In the genomic region with DNA sequence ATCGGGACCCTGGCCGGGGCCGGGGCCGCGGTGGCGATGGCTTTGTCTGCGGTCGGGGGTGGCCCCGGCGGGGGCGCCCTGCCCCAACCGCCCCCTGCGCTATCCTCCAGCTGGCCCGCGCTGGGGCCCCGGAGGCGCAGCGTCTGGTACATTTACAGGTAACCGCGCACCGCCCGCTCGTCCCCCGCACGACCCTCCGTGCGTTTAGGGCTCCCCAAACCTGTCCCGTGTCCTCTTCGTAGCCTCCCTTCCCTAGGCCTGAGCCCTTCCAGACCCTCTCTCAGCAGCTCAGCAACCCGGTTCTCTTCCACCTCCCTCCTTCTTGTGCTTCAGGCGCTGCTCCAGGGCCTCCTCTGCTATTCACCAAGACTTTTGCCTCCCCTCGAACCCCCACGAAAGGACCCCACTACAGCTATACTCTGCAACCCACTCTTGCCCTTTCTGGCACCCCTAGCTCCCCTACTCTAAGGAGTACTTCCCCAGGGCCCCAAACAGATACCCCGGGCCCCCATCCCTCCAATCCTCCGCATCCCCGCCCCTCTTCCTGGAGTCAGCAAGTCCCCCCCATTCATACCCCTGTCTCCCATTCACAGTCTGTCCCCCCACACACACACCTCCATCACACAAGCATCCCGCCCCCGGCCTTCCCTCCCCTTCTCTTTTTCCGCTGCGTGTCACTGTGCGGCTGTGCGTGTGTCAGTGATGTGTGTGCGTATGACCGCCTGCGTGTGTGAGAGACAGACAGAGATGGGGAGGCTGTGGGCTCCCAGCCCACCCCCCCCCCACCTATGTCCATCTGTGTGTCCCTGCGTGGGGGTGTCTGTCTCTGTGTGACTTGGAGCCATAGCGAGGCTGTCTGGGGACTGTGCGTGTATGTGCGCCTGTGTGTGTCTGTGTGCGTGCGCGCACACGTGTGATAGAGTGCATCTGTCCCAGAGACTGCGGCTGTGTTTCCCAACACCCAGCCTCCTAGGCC, we compare ENCODE assay signal across 8 mouse cellular contexts. TPM values are rescaled to one million over a fixed set of nuclear protein-coding genes. Genes with fewer than 3 reads are reported as not detected.
DNase-seq lines count a peak whose midpoint lies in the region; ATAC-seq lines count a peak whose summit lies in the region.

No protein-coding gene starts in this region.

- H3K27ac ChIP-seq in heart, embryonic 16.5 days (ENCODE audit: low read length) = no peak overlapping the region
- peak overlapping the region; percentile 96 for H3K27ac ChIP-seq in hindbrain, embryonic 13.5 days
- H3K27ac ChIP-seq in midbrain, embryonic 16.5 days (ENCODE audit: low read length) = peak overlapping the region; percentile 90

- H3K9me3 ChIP-seq in heart, embryonic 16.5 days (replicated peaks; ENCODE audit: control insufficient read depth, low read length) = no peaks in the 10 kb centered on the region
- no peaks in the 10 kb centered on the region for H3K9me3 ChIP-seq in hindbrain, embryonic 13.5 days
- H3K9me3 ChIP-seq in midbrain, embryonic 16.5 days (replicated peaks; ENCODE audit: control insufficient read depth, low read length, poor library complexity, severe bottlenecking) = no peaks in the 10 kb centered on the region

- peaks cover 80% of the 10 kb centered on the region for H3K27me3 ChIP-seq in heart, embryonic 16.5 days (ENCODE audit: control insufficient read depth, insufficient read depth, low read length)
- H3K27me3 ChIP-seq in hindbrain, embryonic 13.5 days = peaks cover 68% of the 10 kb centered on the region
- no peaks in the 10 kb centered on the region for H3K27me3 ChIP-seq in midbrain, embryonic 16.5 days (ENCODE audit: control insufficient read depth, insufficient read depth, low read depth, low read length)

- no peaks in the 10 kb centered on the region for H3K36me3 ChIP-seq in heart, embryonic 16.5 days (ENCODE audit: control insufficient read depth, insufficient read depth)
- H3K36me3 ChIP-seq in hindbrain, embryonic 13.5 days = peaks cover 23% of the 10 kb centered on the region
- H3K36me3 ChIP-seq in midbrain, embryonic 16.5 days (ENCODE audit: control insufficient read depth, insufficient read depth, low read length) = peaks cover 4% of the 10 kb centered on the region; the same call in 1 of the 2 replicates

- 5% methylated on average over 34 of the region's 54 CpGs for WGBS in heart, embryonic 16.5 days
- 1% methylated on average over 50 of the region's 54 CpGs for WGBS in hindbrain, embryonic 13.5 days
- 3% methylated on average over 30 of the region's 54 CpGs for WGBS in midbrain, embryonic 16.5 days

- ATAC-seq in heart, embryonic 16.5 days (replicated peaks; ENCODE audit: extremely low read depth, insufficient read depth, low FRiP score) = no peak
- peak; percentile 83 for ATAC-seq in hindbrain, embryonic 13.5 days (ENCODE audit: low FRiP score)
- peak; percentile 77 for ATAC-seq in midbrain, embryonic 16.5 days

- DNase-seq in heart, adult 9 months (ENCODE audit: low spot score in 2 of 2) = no peak
- DNase-seq in cerebellum, adult 18-20 months = peak; percentile 71 to 73
- DNase-seq in adrenal gland, postnatal 36 days = no peak
- no peak for DNase-seq in MN1 (ENCODE audit: low spot score)
- no peak for DNase-seq in embryo, embryonic 10 days (ENCODE audit: low spot score)

- H3K9ac ChIP-seq in heart, embryonic 16.5 days (ENCODE audit: low read length) = no peak overlapping the region
- H3K9ac ChIP-seq in hindbrain, embryonic 13.5 days = peak overlapping the region; percentile 96
- peak overlapping the region; percentile 95 for H3K9ac ChIP-seq in midbrain, embryonic 16.5 days (ENCODE audit: low read depth, low read length)

- H3K4me3 ChIP-seq in heart, embryonic 16.5 days (ENCODE audit: low read length) = peak overlapping the region; percentile 33
- peak overlapping the region; percentile 73 for H3K4me3 ChIP-seq in hindbrain, embryonic 13.5 days
- peak overlapping the region; percentile 78 for H3K4me3 ChIP-seq in midbrain, embryonic 16.5 days (ENCODE audit: low read depth, low read length)

- peak overlapping the region; percentile 58 for H3K4me2 ChIP-seq in heart, embryonic 16.5 days (ENCODE audit: low read depth, low read length)
- H3K4me2 ChIP-seq in hindbrain, embryonic 13.5 days = peak overlapping the region; percentile 94
- peak overlapping the region; percentile 94 for H3K4me2 ChIP-seq in midbrain, embryonic 16.5 days (ENCODE audit: low read length)

- no peaks in the 10 kb centered on the region for H3K4me1 ChIP-seq in heart, embryonic 16.5 days (ENCODE audit: control insufficient read depth, insufficient read depth, low read length)
- H3K4me1 ChIP-seq in hindbrain, embryonic 13.5 days (replicated peaks) = peaks cover 29% of the 10 kb centered on the region
- H3K4me1 ChIP-seq in midbrain, embryonic 16.5 days (ENCODE audit: control insufficient read depth, insufficient read depth, low read length) = peaks cover 19% of the 10 kb centered on the region

RNA-seq across cellular contexts. Expression of gene Shank1, which starts 26.3 kb away (rescaled TPM):
- 0.55 and 0.66 TPM in 2 replicates for polyA plus RNA-seq in heart, embryonic 16.5 days (2015; fragmentation: Nextera tagmentation; extraction: Ambion mirVana)
- polyA plus RNA-seq in hindbrain, embryonic 13.5 days (2015; fragmentation: Nextera tagmentation; extraction: Ambion mirVana) = 31.7 and 32.6 TPM in 2 replicates
- 35.6 and 36.8 TPM in 2 replicates for polyA plus RNA-seq in midbrain, embryonic 16.5 days (2015; fragmentation: Nextera tagmentation; extraction: Ambion mirVana)
- 1 to 10 TPM; 5.2 to 6.7 TPM for total RNA-seq in adrenal gland, postnatal 36 days (2021)

RNA-seq across cellular contexts. Expression of gene Clec11a, which starts 29.6 kb away (rescaled TPM):
- 1.4 and 1.8 TPM in 2 replicates for polyA plus RNA-seq in heart, embryonic 16.5 days (2015; fragmentation: Nextera tagmentation; extraction: Ambion mirVana)
- polyA plus RNA-seq in hindbrain, embryonic 13.5 days (2015; fragmentation: Nextera tagmentation; extraction: Ambion mirVana) = 3.4 and 3.9 TPM in 2 replicates
- polyA plus RNA-seq in midbrain, embryonic 16.5 days (2015; fragmentation: Nextera tagmentation; extraction: Ambion mirVana) = 4.0 and 4.2 TPM in 2 replicates
- total RNA-seq in adrenal gland, postnatal 36 days (2021) = 1 to 10 TPM; 4.1 TPM

RNA-seq across cellular contexts. Expression of gene Syt3, which starts 47.6 kb away (rescaled TPM):
- 0.62 and 0.70 TPM in 2 replicates for polyA plus RNA-seq in heart, embryonic 16.5 days (2015; fragmentation: Nextera tagmentation; extraction: Ambion mirVana)
- polyA plus RNA-seq in hindbrain, embryonic 13.5 days (2015; fragmentation: Nextera tagmentation; extraction: Ambion mirVana) = 26.1 and 27.7 TPM in 2 replicates
- 57.4 and 73.2 TPM in 2 replicates for polyA plus RNA-seq in midbrain, embryonic 16.5 days (2015; fragmentation: Nextera tagmentation; extraction: Ambion mirVana)
- 1 to 10 TPM; 3.0 to 4.7 TPM for total RNA-seq in adrenal gland, postnatal 36 days (2021)

RNA-seq across cellular contexts. Expression of gene 1700008O03Rik, which starts 49.3 kb away (rescaled TPM):
- polyA plus RNA-seq in heart, embryonic 16.5 days (2015; fragmentation: Nextera tagmentation; extraction: Ambion mirVana) = 0.32 and 0.41 TPM in 2 replicates
- polyA plus RNA-seq in hindbrain, embryonic 13.5 days (2015; fragmentation: Nextera tagmentation; extraction: Ambion mirVana) = 1.8 and 2.4 TPM in 2 replicates
- polyA plus RNA-seq in midbrain, embryonic 16.5 days (2015; fragmentation: Nextera tagmentation; extraction: Ambion mirVana) = 2.0 and 3.6 TPM in 2 replicates
- total RNA-seq in adrenal gland, postnatal 36 days (2021) = under 1 TPM; 0.63 to 0.99 TPM

Comparison
In these comparisons a context has a peak if more than half of its experiments do, and no peak if none do; other contexts are left out.
1. DNase-seq: peak in cerebellum, adult 18-20 months (2 of 2); none in heart, adult 9 months (0 of 2), adrenal gland, postnatal 36 days (0 of 2), MN1 (single experiment) and embryo, embryonic 10 days (single experiment).
2. RNA of gene Shank1, which starts 26.3 kb away (polyA plus RNA-seq): 35.6 to 36.8 TPM in midbrain, embryonic 16.5 days and 31.7 to 32.6 TPM in hindbrain, embryonic 13.5 days; 0.55 to 0.66 TPM in heart, embryonic 16.5 days; every median in the first group is over 10 times any median in the second.
3. RNA of gene Syt3, which starts 47.6 kb away (polyA plus RNA-seq): 57.4 to 73.2 TPM in midbrain, embryonic 16.5 days and 26.1 to 27.7 TPM in hindbrain, embryonic 13.5 days; 0.62 to 0.70 TPM in heart, embryonic 16.5 days; every median in the first group is over 10 times any median in the second.
4. Peak in every context shown above with its lines, with median percentiles within 50 percentile points of each other: H3K4me2 ChIP-seq and H3K4me3 ChIP-seq.